ENCODE assay signal across 21 mouse cellular contexts in the genomic region with DNA sequence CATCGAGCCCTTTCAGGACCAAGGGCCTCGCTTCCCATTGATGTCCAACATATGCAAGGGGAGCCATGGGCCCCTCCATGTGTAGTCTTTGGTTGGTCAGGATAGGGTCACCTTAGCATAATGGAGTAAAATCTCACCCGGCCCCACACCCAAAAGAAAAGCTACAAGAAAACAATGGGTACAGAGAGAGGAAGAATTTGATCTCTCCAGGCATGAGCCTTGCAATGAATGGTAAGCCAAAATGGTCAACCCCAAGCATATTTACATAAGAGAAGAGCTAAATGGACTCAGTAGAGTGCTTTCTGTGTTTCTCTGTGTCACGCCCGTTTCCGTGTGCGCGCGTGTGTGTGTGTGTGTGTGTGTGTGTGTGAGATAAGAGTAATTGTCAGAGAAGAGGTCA.
"Had no signal": no experiment of that assay in that cellular context is flagged by ENCODE, and none has a peak within 500 bp of the region (broad histone marks: within the 10 kb centered on the region; RNA-seq: fewer than 3 reads in every experiment).

No protein-coding gene starts in this region.

- H3K4me1 ChIP-seq: heart, embryonic 10.5 days; heart, embryonic 12.5 days; hindbrain, embryonic 10.5 days; hindbrain, embryonic 12.5 days; intestine, embryonic 15.5 days; limb, embryonic 13.5 days; limb, embryonic 15.5 days; liver, embryonic 12.5 days had no signal

- H3K27ac ChIP-seq: heart, embryonic 10.5 days; hindbrain, embryonic 10.5 days; hindbrain, embryonic 12.5 days; hindbrain, embryonic 14.5 days; intestine, embryonic 15.5 days; limb, embryonic 13.5 days; limb, embryonic 15.5 days; liver, embryonic 12.5 days; liver, embryonic 14.5 days had no signal

- H3K36me3 ChIP-seq: heart, embryonic 10.5 days; heart, embryonic 12.5 days; hindbrain, embryonic 10.5 days; hindbrain, embryonic 12.5 days; intestine, embryonic 15.5 days; limb, embryonic 13.5 days; limb, embryonic 15.5 days; liver, embryonic 12.5 days had no signal

- H3K9ac ChIP-seq: heart, embryonic 12.5 days; hindbrain, embryonic 12.5 days; hindbrain, embryonic 14.5 days; intestine, embryonic 15.5 days; limb, embryonic 13.5 days; limb, embryonic 15.5 days; liver, embryonic 12.5 days; liver, embryonic 14.5 days had no signal

- H3K9me3 ChIP-seq: heart, embryonic 10.5 days; heart, embryonic 12.5 days; hindbrain, embryonic 10.5 days; hindbrain, embryonic 12.5 days; intestine, embryonic 15.5 days; limb, embryonic 13.5 days; limb, embryonic 15.5 days; liver, embryonic 12.5 days had no signal

- H3K4me3 ChIP-seq: heart, embryonic 10.5 days; heart, embryonic 12.5 days; hindbrain, embryonic 10.5 days; hindbrain, embryonic 12.5 days; intestine, embryonic 15.5 days; limb, embryonic 13.5 days; limb, embryonic 15.5 days; liver, embryonic 12.5 days had no signal

- DNase-seq: gastrocnemius, postnatal 14 days; heart, adult 18-20 months; heart, postnatal 10 days; heart, postnatal 4 days; kidney, adult 18-20 months; kidney, adult 8-10 months; kidney, postnatal 10 days; kidney, postnatal 25 days; layer of hippocampus, adult 9-11 months; layer of hippocampus, postnatal 36 days; left cerebral cortex, postnatal 4 days had no signal
